Mouse (Mus musculus): ENCODE data around the gene Hs1bp3.

The Hs1bp3 gene

GRCm38 (mm10) chr12:8305258-8305657 lies 8.0 kb upstream of the Hs1bp3 start:
- DNase-seq: no peak

- peak; percentile 57 for DNase-seq
These were observed 6.8 kb upstream of the Hs1bp3 start for GRCm38 (mm10) chr12:8306432-8306831.

GRCm38 (mm10) chr12:8306910-8307309 lies 6.3 kb upstream of the Hs1bp3 start:
- DNase-seq: peak; percentile 24

GRCm38 (mm10) chr12:8310992-8311391 lies 2.2 kb upstream of the Hs1bp3 start:
- DNase-seq: no peak

- no peak for DNase-seq
These were observed 966 bp upstream of the Hs1bp3 start for GRCm38 (mm10) chr12:8312266-8312665.

- DNase-seq: no peak
These were observed 541 bp downstream of the Hs1bp3 start for GRCm38 (mm10) chr12:8313773-8314172.

GRCm38 (mm10) chr12:8316541-8316940 lies 3.3 kb downstream of the Hs1bp3 start:
- no peak for DNase-seq

GRCm38 (mm10) chr12:8320084-8320713 lies 7.0 kb downstream of the Hs1bp3 start:
- peak; percentile 68 for DNase-seq

GRCm38 (mm10) chr12:8321506-8321905 lies 8.3 kb downstream of the Hs1bp3 start:
- DNase-seq: no peak

GRCm38 (mm10) chr12:8324086-8324485 lies 10.9 kb downstream of the Hs1bp3 start:
- DNase-seq: no peak

- DNase-seq: no peak
These were observed 12.2 kb downstream of the Hs1bp3 start for GRCm38 (mm10) chr12:8325245-8325942.

- DNase-seq: no peak
These were observed 12.8 kb downstream of the Hs1bp3 start for GRCm38 (mm10) chr12:8325943-8326522.

- peak; percentile 87 for DNase-seq
These were observed 13.8 kb downstream of the Hs1bp3 start for GRCm38 (mm10) chr12:8326825-8327674.

- no peak for DNase-seq
These were observed 14.4 kb downstream of the Hs1bp3 start for GRCm38 (mm10) chr12:8327675-8328053.

- DNase-seq: no peak
These were observed 16.0 kb downstream of the Hs1bp3 start for GRCm38 (mm10) chr12:8329236-8329635.

GRCm38 (mm10) chr12:8331489-8332173 lies 18.4 kb downstream of the Hs1bp3 start:
- DNase-seq: no peak

- DNase-seq: no peak
These were observed 18.9 kb downstream of the Hs1bp3 start for GRCm38 (mm10) chr12:8332174-8332542.

GRCm38 (mm10) chr12:8333617-8334016 lies 20.4 kb downstream of the Hs1bp3 start:
- peak; percentile 22 for DNase-seq

- DNase-seq: no peak
These were observed 21.0 kb downstream of the Hs1bp3 start for GRCm38 (mm10) chr12:8334261-8334660.

- DNase-seq: no peak
These were observed 22.3 kb downstream of the Hs1bp3 start for GRCm38 (mm10) chr12:8335503-8335902.

GRCm38 (mm10) chr12:8336601-8337285 lies 23.5 kb downstream of the Hs1bp3 start:
- DNase-seq: no peak
